Mouse (Mus musculus) stomach, embryonic 14.5 days (tissue): ENCODE results near the gene Ciao2b. TPM values are rescaled to one million over a fixed set of nuclear protein-coding genes. Genes with fewer than 3 reads are reported as not detected.

ENCODE experiments used
- ATAC-seq: fragments of 200-750 bp; cut with Nextera tagmentation; 2 replicates; pipeline ENCODE4 v1.8.0; 2017; ENCODE audit warnings: low read depth, moderate TSS enrichment; ENCODE audit not compliant: insufficient number of reproducible peaks, insufficient read depth, low FRiP score
- H3K27ac ChIP-seq: fragments of 300-500 bp; sonication (generic); 2 replicates; pipeline ENCODE4 v1.5.1; 2014; ENCODE audit warnings: mild to moderate bottlenecking, low read length, moderate library complexity, mixed read lengths
- H3K27me3 ChIP-seq: fragments of 300-500 bp; sonication (generic); 2 replicates; pipeline ENCODE4 v1.6.1; 2014; ENCODE audit warnings: low read length, control low read depth, mixed read lengths; ENCODE audit not compliant: control insufficient read depth, insufficient read depth
- H3K36me3 ChIP-seq: fragments of 300-500 bp; sonication (generic); 2 replicates; pipeline ENCODE4 v1.6.1; 2014; ENCODE audit warnings: mild to moderate bottlenecking, control low read depth, low read length, moderate library complexity, mixed read lengths; ENCODE audit not compliant: control insufficient read depth, insufficient read depth
- H3K4me1 ChIP-seq: fragments of 300-500 bp; sonication (generic); 2 replicates; pipeline ENCODE4 v1.6.1; 2014; ENCODE audit warnings: low read length, control low read depth, mixed read lengths; ENCODE audit not compliant: control insufficient read depth, insufficient read depth
- H3K4me2 ChIP-seq: fragments of 300-500 bp; sonication (generic); replicated peaks from 2 replicates; pipeline ENCODE4 v1.6.1; 2014; ENCODE audit warnings: low read depth, low read length, control low read depth
- H3K4me3 ChIP-seq: fragments of 300-500 bp; sonication (generic); 2 replicates; pipeline ENCODE4 v1.5.1; 2014; ENCODE audit warnings: low read depth, low read length, control low read depth
- H3K9ac ChIP-seq: fragments of 300-500 bp; sonication (generic); replicated peaks from 2 replicates; pipeline ENCODE4 v1.6.1; 2014; ENCODE audit warnings: low read depth, mild to moderate bottlenecking, control low read depth, low read length, moderate library complexity, mixed read lengths
- H3K9me3 ChIP-seq: fragments of 300-500 bp; sonication (generic); 2 replicates; pipeline ENCODE4 v1.6.1; 2016; ENCODE audit warnings: low read depth, low read length, control low read depth; ENCODE audit not compliant: control insufficient read depth
- WGBS: fragments of 180-500 bp; shearing (Covaris S2); extraction: QIAGEN DNeasy Blood & Tissue Kit; methylation state at CpG from one replicate; pipeline ENCODE4 v1.1.7; 2014; 5-methylcytosine and 5-hydroxymethylcytosine counted together
- polyA plus RNA-seq: library from polyadenylated mRNA; unstranded; fragments of >200 nt; fragmentation: Nextera tagmentation; extraction: Ambion mirVana; gene quantifications from 2 replicates; pipeline ENCODE4 v1.2.1, GENCODE M21; 2014

Gene Ciao2b
- polyA plus RNA-seq, 1 experiment from 2014 or later: 94.1 TPM

- peaks cover 14% of the 10 kb centered on the region; the same call in 1 of the 2 replicates for H3K4me1 ChIP-seq
- H3K9ac ChIP-seq: no peak overlapping the region
- H3K27me3 ChIP-seq: no peaks in the 10 kb centered on the region
- 79% methylated on average over 8 of the region's 8 CpGs for WGBS
- no peak overlapping the region for H3K27ac ChIP-seq
- H3K9me3 ChIP-seq: no peaks in the 10 kb centered on the region
- no peak for ATAC-seq
- H3K4me3 ChIP-seq: no peak overlapping the region
- no peaks in the 10 kb centered on the region for H3K36me3 ChIP-seq
- H3K4me2 ChIP-seq: no peak overlapping the region
Measured at GRCm38 (mm10) chr8:104609222-104609621, 32.5 kb downstream of the Ciao2b start.

GRCm38 (mm10) chr8:104607944-104608343 lies 33.8 kb downstream of the Ciao2b start:
- WGBS: 84% methylated on average over 2 of the region's 2 CpGs
- H3K27ac ChIP-seq: no peak overlapping the region
- H3K4me1 ChIP-seq: peaks cover 14% of the 10 kb centered on the region; the same call in 1 of the 2 replicates
- H3K36me3 ChIP-seq: no peaks in the 10 kb centered on the region
- no peak overlapping the region for H3K9ac ChIP-seq
- no peak overlapping the region for H3K4me3 ChIP-seq
- no peak for ATAC-seq
- H3K4me2 ChIP-seq: no peak overlapping the region
- no peaks in the 10 kb centered on the region for H3K27me3 ChIP-seq
- no peaks in the 10 kb centered on the region for H3K9me3 ChIP-seq

- Histone ChIP-seq H3K4me3 (no peak overlapping the region), H3K9ac (no peak overlapping the region), H3K36me3 (no peaks in the 10 kb centered on the region), H3K27me3 (no peaks in the 10 kb centered on the region), H3K4me2 (no peak overlapping the region), H3K4me1 (peaks cover 19% of the 10 kb centered on the region; the same call in 1 of the 2 replicates), H3K27ac (no peak overlapping the region), H3K9me3 (no peaks in the 10 kb centered on the region)
- 29% methylated on average over 6 of the region's 6 CpGs for WGBS
- ATAC-seq: peak; percentile 21; the same call in 1 of the 2 replicates
Measured at GRCm38 (mm10) chr8:104606329-104606728, 35.4 kb downstream of the Ciao2b start.

- no peak overlapping the region for H3K4me2 ChIP-seq
- peaks cover 6% of the 10 kb centered on the region; the same call in 1 of the 2 replicates for H3K4me1 ChIP-seq
- H3K9ac ChIP-seq: no peak overlapping the region
- 70% methylated on average over 4 of the region's 4 CpGs for WGBS
- H3K27ac ChIP-seq: no peak overlapping the region
- no peak for ATAC-seq
- no peaks in the 10 kb centered on the region for H3K36me3 ChIP-seq
- H3K4me3 ChIP-seq: no peak overlapping the region
- no peaks in the 10 kb centered on the region for H3K9me3 ChIP-seq
- H3K27me3 ChIP-seq: no peaks in the 10 kb centered on the region
Measured at GRCm38 (mm10) chr8:104603245-104603593, 38.5 kb downstream of the Ciao2b start.

GRCm38 (mm10) chr8:104602468-104603244 lies 39.1 kb downstream of the Ciao2b start:
- peak; percentile 84 for ATAC-seq
- H3K36me3 ChIP-seq: no peaks in the 10 kb centered on the region
- peak overlapping the region; percentile 21; the same call in 1 of the 2 replicates for H3K4me3 ChIP-seq
- H3K9me3 ChIP-seq: no peaks in the 10 kb centered on the region
- 20% methylated on average over 21 of the region's 21 CpGs for WGBS
- H3K9ac ChIP-seq: peak overlapping the region; percentile 28; the same call in 1 of the 2 replicates
- H3K27ac ChIP-seq: no peak overlapping the region
- H3K27me3 ChIP-seq: no peaks in the 10 kb centered on the region
- peak overlapping the region; percentile 41 for H3K4me2 ChIP-seq
- H3K4me1 ChIP-seq: peaks cover 6% of the 10 kb centered on the region; the same call in 1 of the 2 replicates

GRCm38 (mm10) chr8:104601941-104602371 lies 39.8 kb downstream of the Ciao2b start:
- H3K4me2 ChIP-seq: peak overlapping the region; percentile 41
- peak overlapping the region; percentile 28; the same call in 1 of the 2 replicates for H3K9ac ChIP-seq
- H3K4me1 ChIP-seq: peaks cover 6% of the 10 kb centered on the region; the same call in 1 of the 2 replicates
- H3K4me3 ChIP-seq: peak overlapping the region; percentile 21; the same call in 1 of the 2 replicates
- no peak overlapping the region for H3K27ac ChIP-seq
- peak; percentile 44; the same call in 1 of the 2 replicates for ATAC-seq
- no peaks in the 10 kb centered on the region for H3K27me3 ChIP-seq
- no peaks in the 10 kb centered on the region for H3K9me3 ChIP-seq
- H3K36me3 ChIP-seq: no peaks in the 10 kb centered on the region
- WGBS: 3% methylated on average over 12 of the region's 12 CpGs

- Histone ChIP-seq H3K9me3 (no peaks in the 10 kb centered on the region), H3K27me3 (no peaks in the 10 kb centered on the region), H3K36me3 (peaks cover 2% of the 10 kb centered on the region; the same call in 1 of the 2 replicates), H3K4me2 (peak overlapping the region; percentile 41; the same call in 1 of the 2 replicates), H3K4me3 (no peak overlapping the region), H3K4me1 (peaks cover 6% of the 10 kb centered on the region; the same call in 1 of the 2 replicates), H3K27ac (no peak overlapping the region), H3K9ac (0 out of 2 replicates have a peak overlapping the region, but pooled peaks have one; percentile 14)
- no peak for ATAC-seq
- WGBS: 28% methylated on average over 7 of the region's 7 CpGs
Measured at GRCm38 (mm10) chr8:104601386-104601785, 40.4 kb downstream of the Ciao2b start.

GRCm38 (mm10) chr8:104598496-104598895 lies 43.3 kb downstream of the Ciao2b start:
- H3K36me3 ChIP-seq: peaks cover 24% of the 10 kb centered on the region
- no peak overlapping the region for H3K4me2 ChIP-seq
- H3K4me1 ChIP-seq: peaks cover 6% of the 10 kb centered on the region; the same call in 1 of the 2 replicates
- H3K27ac ChIP-seq: no peak overlapping the region
- no peak for ATAC-seq
- no peak overlapping the region for H3K9ac ChIP-seq
- 25% methylated on average over 6 of the region's 6 CpGs for WGBS
- H3K9me3 ChIP-seq: no peaks in the 10 kb centered on the region
- no peaks in the 10 kb centered on the region for H3K27me3 ChIP-seq
- no peak overlapping the region for H3K4me3 ChIP-seq
